Mouse (Mus musculus): ENCODE measurements around the gene Tsg101. TPM values are rescaled to one million over a fixed set of nuclear protein-coding genes. Genes with fewer than 3 reads are reported as not detected.

Gene Tsg101
- polyA plus RNA-seq, 1 experiment from 2014 or later: 322 TPM

Other genes with a start within 250 kb of the Tsg101 start
- 0.13 and 0.19 TPM in 2 replicates for gene Tph1, start 247.4 kb downstream of the Tsg101 start, polyA plus RNA-seq (2014; fragmentation: Nextera tagmentation; extraction: Ambion mirVana)
- gene Saal1, start 209.3 kb downstream of the Tsg101 start, polyA plus RNA-seq (2014; fragmentation: Nextera tagmentation; extraction: Ambion mirVana): 45.3 and 47.0 TPM in 2 replicates
- not detected in 2 replicates for gene Saa3, start 204.3 kb downstream of the Tsg101 start, polyA plus RNA-seq (2014; fragmentation: Nextera tagmentation; extraction: Ambion mirVana)
- not detected in 2 replicates for gene Saa4, start 187.4 kb downstream of the Tsg101 start, polyA plus RNA-seq (2014; fragmentation: Nextera tagmentation; extraction: Ambion mirVana)
- gene Saa1, start 177.0 kb downstream of the Tsg101 start, polyA plus RNA-seq (2014; fragmentation: Nextera tagmentation; extraction: Ambion mirVana): not detected in 2 replicates
- gene Saa2, start 168.2 kb downstream of the Tsg101 start, polyA plus RNA-seq (2014; fragmentation: Nextera tagmentation; extraction: Ambion mirVana): not detected in 2 replicates
- gene Hps5, start 123.9 kb downstream of the Tsg101 start, polyA plus RNA-seq (2014; fragmentation: Nextera tagmentation; extraction: Ambion mirVana): 18.3 and 23.7 TPM in 2 replicates
- 53.9 and 56.2 TPM in 2 replicates for gene Gtf2h1, start 123.9 kb downstream of the Tsg101 start, polyA plus RNA-seq (2014; fragmentation: Nextera tagmentation; extraction: Ambion mirVana)
- gene Ldha, start 78.5 kb downstream of the Tsg101 start, polyA plus RNA-seq (2014; fragmentation: Nextera tagmentation; extraction: Ambion mirVana): 2,020 and 2,118 TPM in 2 replicates
- gene Ldhc, start 58.8 kb downstream of the Tsg101 start, polyA plus RNA-seq (2014; fragmentation: Nextera tagmentation; extraction: Ambion mirVana): 0.13 TPM in 1 of 2 replicates, not detected in the other
- gene Uevld, start 38.6 kb upstream of the Tsg101 start, polyA plus RNA-seq (2014; fragmentation: Nextera tagmentation; extraction: Ambion mirVana): 13.9 and 14.3 TPM in 2 replicates
- gene Gm9999, start 63.6 kb upstream of the Tsg101 start, polyA plus RNA-seq (2014; fragmentation: Nextera tagmentation; extraction: Ambion mirVana): not detected in 2 replicates
- 12.7 and 14.0 TPM in 2 replicates for gene Spty2d1, start 88.4 kb upstream of the Tsg101 start, polyA plus RNA-seq (2014; fragmentation: Nextera tagmentation; extraction: Ambion mirVana)
- gene Tmem86a, start 130.6 kb upstream of the Tsg101 start, polyA plus RNA-seq (2014; fragmentation: Nextera tagmentation; extraction: Ambion mirVana): 6.9 and 9.4 TPM in 2 replicates
- 14.9 and 15.3 TPM in 2 replicates for gene Ptpn5, start 213.7 kb upstream of the Tsg101 start, polyA plus RNA-seq (2014; fragmentation: Nextera tagmentation; extraction: Ambion mirVana)

Data from forebrain, embryonic 11.5 days (tissue).